Mouse (Mus musculus) erythroblast, embryonic 14.5 days (primary cell): ENCODE data around the gene Klhl32.

Experiments used
- GATA1 ChIP-seq: IDR thresholded peaks from 2 replicates; pipeline ENCODE4 v1.6.1; 2012; ENCODE audit warnings: low read length, inconsistent platforms, mixed read lengths
- TAL1 ChIP-seq: IDR thresholded peaks from 3 replicates; pipeline ENCODE4 v1.6.1; 2012; ENCODE audit warnings: low read length, inconsistent platforms, mixed read lengths

- no peak for TF ChIP-seq TAL1
- no peak for TF ChIP-seq GATA1
Observed at GRCm38 (mm10) chr4:24758954-24759353, 92.0 kb downstream of the Klhl32 start.
